Mouse (Mus musculus): ENCODE results near the gene Kirrel. TPM values are rescaled to one million over a fixed set of nuclear protein-coding genes. Genes with fewer than 3 reads are reported as not detected.

The Kirrel gene
- total and polyA plus RNA-seq, 3 experiments: not detected

GRCm38 (mm10) chr3:87173486-87174085 lies 961 bp downstream of the Kirrel start:
- no peaks in the 10 kb centered on the region for H3K9me3 ChIP-seq (replicated peaks; ENCODE audit: insufficient read depth, low read length)
- H3K9ac ChIP-seq (ENCODE audit: control insufficient read depth, low read depth, low read length, poor library complexity, severe bottlenecking): no peak overlapping the region
- H3K27ac ChIP-seq (ENCODE audit: control insufficient read depth, low read depth, low read length): no peak overlapping the region
- no peaks in the 10 kb centered on the region for H3K27me3 ChIP-seq (ENCODE audit: control insufficient read depth in 1 of 2, insufficient read depth in 2 of 2, low read length in 2 of 2)
- H3K4me3 ChIP-seq (ENCODE audit: control insufficient read depth in 1 of 2, insufficient read depth in 1 of 2, low read depth in 2 of 2, low read length in 2 of 2): no peak overlapping the region
- DNase-seq (ENCODE audit: low read depth, low spot score): no peak
- H3K4me1 ChIP-seq (ENCODE audit: control insufficient read depth in 1 of 2, insufficient read depth in 2 of 2, low read length in 2 of 2): no peaks in the 10 kb centered on the region
- no peaks in the 10 kb centered on the region for H3K36me3 ChIP-seq (ENCODE audit: control insufficient read depth in 1 of 2, insufficient read depth in 2 of 2, low read length in 2 of 2)
- no peaks in the 10 kb centered on the region for H3K79me2 ChIP-seq (ENCODE audit: control insufficient read depth, insufficient read depth, low read length, poor library complexity)
- TF ChIP-seq EP300 (IDR thresholded peaks at IDR 0.05; ENCODE audit: low read depth in 1 of 2, low read length in 2 of 2) (no peak), MEF2A (IDR thresholded peaks at IDR 0.05; ENCODE audit: extremely low read depth, insufficient replicate concordance, low read depth, low read length, poor library complexity, severe bottlenecking) (no peak), MXI1 (IDR thresholded peaks at IDR 0.05; ENCODE audit: low read depth, low read length) (no peak), NELFE (IDR thresholded peaks at IDR 0.05; ENCODE audit: low read depth, low read length) (no peak), ZNF384 (IDR thresholded peaks at IDR 0.05; ENCODE audit: low read depth, low read length) (no peak), MAZ (IDR thresholded peaks at IDR 0.05; ENCODE audit: low read depth, low read length) (no peak), CTCF (IDR thresholded peaks at IDR 0.05 in 2 of 3, conservative IDR thresholded peaks at IDR 0.05 in 1 of 3; ENCODE audit: control insufficient read depth in 1 of 3, insufficient read depth in 1 of 3, low read depth in 2 of 3, low read length in 3 of 3, poor library complexity in 1 of 3, severe bottlenecking in 1 of 3) (no peak), USF1 (IDR thresholded peaks at IDR 0.05; ENCODE audit: low read depth, low read length) (no peak), ETS1 (IDR thresholded peaks at IDR 0.05; ENCODE audit: low read depth, low read length) (no peak), POLR2AphosphoS2 (IDR thresholded peaks at IDR 0.05; ENCODE audit: low read length) (no peak), MAFK (IDR thresholded peaks at IDR 0.05; ENCODE audit: borderline replicate concordance, low read depth, low read length) (no peak)

GRCm38 (mm10) chr3:87173103-87173444 lies 1.5 kb downstream of the Kirrel start:
- Histone ChIP-seq H3K27me3 (ENCODE audit: control insufficient read depth in 1 of 2, insufficient read depth in 2 of 2, low read length in 2 of 2) (no peaks in the 10 kb centered on the region), H3K9me3 (replicated peaks; ENCODE audit: insufficient read depth, low read length) (no peaks in the 10 kb centered on the region), H3K4me3 (ENCODE audit: control insufficient read depth in 1 of 2, insufficient read depth in 1 of 2, low read depth in 2 of 2, low read length in 2 of 2) (no peak overlapping the region), H3K36me3 (ENCODE audit: control insufficient read depth in 1 of 2, insufficient read depth in 2 of 2, low read length in 2 of 2) (no peaks in the 10 kb centered on the region), H3K4me1 (ENCODE audit: control insufficient read depth in 1 of 2, insufficient read depth in 2 of 2, low read length in 2 of 2) (no peaks in the 10 kb centered on the region), H3K79me2 (ENCODE audit: control insufficient read depth, insufficient read depth, low read length, poor library complexity) (no peaks in the 10 kb centered on the region), H3K9ac (ENCODE audit: control insufficient read depth, low read depth, low read length, poor library complexity, severe bottlenecking) (no peak overlapping the region), H3K27ac (ENCODE audit: control insufficient read depth, low read depth, low read length) (no peak overlapping the region)
- TF ChIP-seq ZKSCAN1 (IDR thresholded peaks at IDR 0.05; ENCODE audit: low read depth, low read length) (no peak), POLR2A (IDR thresholded peaks at IDR 0.05; ENCODE audit: control insufficient read depth in 1 of 2, insufficient read depth in 1 of 2, low read depth in 1 of 2, low read length in 2 of 2, poor library complexity in 1 of 2) (no peak), MAZ (IDR thresholded peaks at IDR 0.05; ENCODE audit: low read depth, low read length) (no peak), MYB (IDR thresholded peaks at IDR 0.05; ENCODE audit: low read depth, low read length) (no peak), SMC3 (IDR thresholded peaks at IDR 0.05; ENCODE audit: low read depth, low read length) (no peak), TBP (IDR thresholded peaks at IDR 0.05; ENCODE audit: low read depth, low read length) (no peak), MAX (IDR thresholded peaks at IDR 0.05; ENCODE audit: low read length) (no peak), CHD2 (IDR thresholded peaks at IDR 0.05; ENCODE audit: low read length) (no peak), MXI1 (IDR thresholded peaks at IDR 0.05; ENCODE audit: low read depth, low read length) (no peak), SIN3A (IDR thresholded peaks at IDR 0.05; ENCODE audit: low read length) (no peak)
- DNase-seq (ENCODE audit: low read depth, low spot score): no peak

Data from MEL (cell line).